Mouse (Mus musculus) B cell, adult 62 days (primary cell): Measurements from ENCODE around the gene Josd2. TPM values are rescaled to one million over a fixed set of nuclear protein-coding genes. Genes with fewer than 3 reads are reported as not detected.

Source experiments
- total RNA-seq: library from RNA; stranded (reverse); gene quantifications from 4 replicates; pipeline ENCODE4 v1.2.4, GENCODE M21; 2023

Josd2 gene
- total RNA-seq, result 52.2 to 62.7 TPM (median 54.5 TPM) in 4 replicates

GRCm38 (mm10) chr7:44467811-44468411 is at the start of gene Josd2:
Gene Josd2, plus strand, starts transcription at chr7:44467980.

DNA sequence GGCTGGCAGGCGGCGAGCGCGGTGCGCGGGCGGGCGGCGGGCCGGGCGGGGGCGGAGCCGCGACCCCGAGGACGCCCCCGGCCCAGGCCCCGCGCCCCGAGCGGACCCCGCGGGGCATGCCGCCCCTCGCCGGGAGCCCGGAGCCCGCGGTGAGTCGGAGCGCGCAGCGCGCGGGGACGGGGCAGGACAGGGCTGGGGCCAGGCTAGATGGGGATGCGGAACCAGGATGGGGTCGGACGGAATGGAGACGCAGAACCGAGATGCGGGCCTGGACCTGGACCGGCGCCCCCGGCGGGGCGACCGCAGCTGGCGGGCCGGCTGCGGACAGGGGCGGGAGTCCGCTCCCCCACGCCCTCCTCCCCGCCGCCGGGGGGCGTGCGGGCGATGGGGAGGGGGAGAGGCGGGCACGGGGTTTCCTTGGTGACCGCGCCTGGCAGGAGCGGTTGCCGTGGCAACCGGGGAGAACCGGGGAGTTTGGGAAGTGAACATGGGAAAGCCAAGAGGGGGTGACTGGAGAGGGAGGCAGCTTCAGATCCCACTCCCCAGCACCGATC is 38.7 kb upstream of the Josd2 start, which contains the start of gene Lrrc4b:
Lrrc4b (plus strand) TSS at position 51 of the 554 bp plus-strand sequence.

GRCm38 (mm10) chr7:44465111-44465510 is 2.7 kb upstream of the Josd2 start, which contains the start of gene Aspdh:
Gene Aspdh, plus strand, starts transcription at chr7:44465391.

GRCm38 (mm10) chr7:44495992-44496770 is 28.4 kb downstream of the Josd2 start, which contains the start of the genes Emc10 and Fam71e1:
Gene Emc10, minus strand, starts transcription at chr7:44496529.
Gene Fam71e1, plus strand, starts transcription at chr7:44496581.

Other genes with a start within 250 kb of the Josd2 start
- gene Klk1, start 242.6 kb upstream of the Josd2 start, total RNA-seq, result 0.63 TPM in 1 of 4 replicates, not detected in the others
- gene Gm36864, start 231.8 kb upstream of the Josd2 start, total RNA-seq, result not detected in 4 replicates
- 0.81 to 2.1 TPM (median 1.7 TPM) in 4 replicates for gene 1700028J19Rik, start 221.3 kb upstream of the Josd2 start, total RNA-seq
- 172 to 193 TPM (median 186 TPM) in 4 replicates for gene 2410002F23Rik, start 221.3 kb upstream of the Josd2 start, total RNA-seq
- gene Acp4, start 210.6 kb upstream of the Josd2 start, total RNA-seq, result not detected in 4 replicates
- gene Gm15517, start 206.5 kb upstream of the Josd2 start, total RNA-seq, result not detected in 4 replicates
- gene Clec11a, start 161.1 kb upstream of the Josd2 start, total RNA-seq, result 1.7 to 2.6 TPM (median 2.3 TPM) in 4 replicates
- 37.6 to 51.0 TPM (median 41.9 TPM) in 4 replicates for gene Shank1, start 157.7 kb upstream of the Josd2 start, total RNA-seq
- gene Syt3, start 83.9 kb upstream of the Josd2 start, total RNA-seq, result not detected in 4 replicates
- not detected in 4 replicates for gene 1700008O03Rik, start 82.2 kb upstream of the Josd2 start, total RNA-seq
- not detected in 4 replicates for gene Lrrc4b, start 39.0 kb upstream of the Josd2 start, total RNA-seq
- not detected in 4 replicates for gene Aspdh, start 2.6 kb upstream of the Josd2 start, total RNA-seq
- gene Emc10, start 28.5 kb downstream of the Josd2 start, total RNA-seq, result 68.3 to 80.4 TPM (median 71.3 TPM) in 4 replicates
- gene Fam71e1, start 28.6 kb downstream of the Josd2 start, total RNA-seq, result 10.1 to 16.1 TPM (median 11.9 TPM) in 4 replicates
- gene Mybpc2, start 56.7 kb downstream of the Josd2 start, total RNA-seq, result 14.6 to 19.3 TPM (median 15.8 TPM) in 4 replicates
- 425 to 467 TPM (median 446 TPM) in 4 replicates for gene Spib, start 64.1 kb downstream of the Josd2 start, total RNA-seq
- 148 to 155 TPM (median 150 TPM) in 4 replicates for gene Pold1, start 80.9 kb downstream of the Josd2 start, total RNA-seq
- gene Nr1h2, start 86.0 kb downstream of the Josd2 start, total RNA-seq, result 391 to 409 TPM (median 403 TPM) in 4 replicates
- gene Napsa, start 104.4 kb downstream of the Josd2 start, total RNA-seq, result 536 to 582 TPM (median 560 TPM) in 4 replicates
- gene Kcnc3, start 122.7 kb downstream of the Josd2 start, total RNA-seq, result 24.2 to 30.1 TPM (median 26.7 TPM) in 4 replicates
- gene Myh14, start 202.9 kb downstream of the Josd2 start, total RNA-seq, result 0.27 TPM in 1 of 4 replicates, not detected in the others
- gene Izumo2, start 240.8 kb downstream of the Josd2 start, total RNA-seq, result not detected in 4 replicates